Mouse (Mus musculus) E14TG2a.4 (cell line): ENCODE measurements around the gene Hip1.

ENCODE experiments used
- CTCF ChIP-seq: conservative IDR thresholded peaks from 2 replicates; pipeline ENCODE4 v1.5.1; 2014; ENCODE audit warnings: low read length
- NANOG ChIP-seq: IDR thresholded peaks from 2 replicates; pipeline ENCODE4 v1.6.1; 2014; ENCODE audit warnings: borderline replicate concordance, low read length, mixed read lengths
- POU5F1 ChIP-seq: IDR thresholded peaks from 2 replicates; pipeline ENCODE4 v1.6.1; 2014; ENCODE audit warnings: low read length, borderline replicate concordance

DNA sequence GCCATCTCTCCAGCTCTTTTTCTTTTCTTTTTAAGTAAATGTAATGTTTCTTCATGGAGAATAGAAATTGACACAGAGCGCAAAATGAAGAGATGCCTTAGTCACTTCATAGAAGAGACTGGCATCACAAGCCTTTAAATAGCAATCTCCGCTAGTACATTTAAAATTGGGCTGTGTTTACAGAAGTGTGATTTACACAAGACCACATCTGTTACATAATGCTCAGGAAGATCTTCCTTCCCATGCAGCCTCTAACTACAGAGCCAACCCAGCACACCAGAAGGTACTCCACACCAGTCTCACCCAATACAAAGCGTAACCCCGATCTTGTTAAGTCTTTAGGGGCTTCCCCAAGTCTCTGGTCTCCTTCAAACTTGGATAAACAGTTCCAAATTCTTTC is 73.2 kb downstream of the Hip1 start:
- TF ChIP-seq CTCF (no peak), POU5F1 (no peak), NANOG (no peak)
